Mouse (Mus musculus) spleen, embryonic (tissue): ENCODE data around the gene Olfr773.
"Not testable (repeated sequence)": the region's sequence is repeated elsewhere in the genome, so short reads cannot be mapped to it uniquely, and the experiment has no call there.

Experiments
- CTCF ChIA-PET: fragments of 350-600 bp; sonication (Branson Sonifier 250); formaldehyde crosslinking; loops from one replicate; lab custom pipeline; 2022; lab: Charles Lee

Olfr773 gene

DNA sequence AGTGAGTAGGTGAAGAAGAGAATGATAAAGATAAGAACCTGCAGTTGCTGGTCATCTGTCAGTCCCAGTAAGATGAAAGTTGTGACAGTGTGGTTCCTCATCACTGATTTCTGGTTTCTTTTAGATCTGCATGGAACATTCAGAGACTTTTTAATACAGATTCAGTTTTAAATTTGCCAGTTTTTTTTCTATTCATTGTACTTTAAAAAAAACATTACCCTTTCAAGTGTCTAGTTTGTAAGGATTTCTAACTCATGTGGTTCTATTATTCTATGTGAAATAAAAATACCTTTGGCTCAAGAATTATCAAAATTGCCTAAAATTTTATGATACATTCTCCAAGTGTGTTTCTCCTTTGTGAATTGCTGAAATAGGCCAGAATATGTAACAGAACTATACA, at the start of gene Olfr773:
Gene Olfr773 (minus strand): TSS at position 101 of the 400 bp plus-strand sequence.
- CTCF ChIA-PET: not testable (repeated sequence)

DNA sequence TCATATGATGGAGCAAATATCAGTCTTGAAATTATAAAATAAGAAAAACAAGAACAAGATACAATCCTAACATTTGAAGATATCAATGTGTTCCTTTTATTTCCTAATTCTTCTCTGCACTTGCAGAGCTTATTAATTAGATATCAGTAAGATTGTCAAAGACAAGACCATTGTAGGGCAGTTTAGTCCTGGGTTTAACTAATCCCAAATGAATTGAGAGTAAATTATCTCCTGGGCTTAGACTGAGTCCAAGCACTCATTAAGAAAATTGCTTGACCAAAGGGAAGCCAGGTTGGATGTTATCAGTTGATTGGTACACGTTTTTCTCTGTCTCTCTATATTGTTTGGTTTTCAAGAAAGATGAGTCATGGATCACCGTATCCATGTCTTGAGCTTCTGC, 48.7 kb upstream of the Olfr773 start, which contains the start of gene Olfr774:
Gene Olfr774 (plus strand): TSS at position 301 of the 400 bp plus-strand sequence.
- CTCF ChIA-PET: no interaction called here

DNA sequence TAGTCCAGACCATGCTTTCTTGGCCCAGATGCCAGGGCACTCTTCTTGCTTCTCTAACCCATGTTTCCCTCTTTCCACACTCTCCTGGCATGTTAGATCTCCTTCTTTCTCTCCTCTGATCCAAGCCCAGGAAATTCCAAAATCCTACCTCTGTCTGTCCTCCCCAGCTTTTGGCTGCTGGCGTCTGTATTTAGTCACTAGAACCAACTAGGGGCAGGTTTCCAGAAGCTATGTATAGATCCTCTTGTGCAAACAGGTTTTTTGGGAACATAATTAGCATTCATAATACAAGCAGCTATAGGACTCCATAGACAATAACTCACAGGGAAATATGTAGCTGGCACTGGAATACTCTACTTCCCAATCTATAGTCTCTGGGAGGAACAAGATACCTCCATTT, 43.5 kb upstream of the Olfr773 start:
- CTCF ChIA-PET: no interaction called here

DNA sequence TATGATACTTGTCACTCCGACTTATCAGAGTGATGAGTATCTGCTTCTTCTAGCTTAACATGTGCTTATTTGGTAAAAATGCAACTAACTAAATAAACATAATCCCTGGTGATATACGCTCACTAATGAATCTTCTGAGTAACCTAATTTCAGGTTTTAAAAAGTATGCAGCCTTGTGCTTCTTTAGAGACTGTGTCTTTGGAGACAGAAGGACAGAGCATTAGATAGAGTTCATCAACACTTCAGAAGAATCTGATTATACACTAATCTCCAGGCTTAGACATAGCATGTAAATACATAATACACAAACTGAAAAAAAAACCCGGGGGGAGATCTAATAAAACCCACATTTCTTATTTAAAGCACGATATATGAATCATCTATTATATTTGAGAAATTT, 9.4 kb downstream of the Olfr773 start, which contains the start of gene Olfr772:
Gene Olfr772 (minus strand): TSS at position 101 of the 400 bp plus-strand sequence.
- CTCF ChIA-PET: not testable (repeated sequence)

GRCm38 (mm10) chr10:129164651-129165050, 22.6 kb downstream of the Olfr773 start, which contains the start of gene Olfr771:
Olfr771 (minus strand) TSS chr10:129164751.
- CTCF ChIA-PET: no interaction called here

- CTCF ChIA-PET: no interaction called here
Measured at GRCm38 (mm10) chr10:129138898-129139297, 48.3 kb downstream of the Olfr773 start, which contains the start of gene Olfr770. Olfr770 (minus strand) TSS chr10:129138998.
